Mouse (Mus musculus): ENCODE results near the gene Uck1. TPM values are rescaled to one million over a fixed set of nuclear protein-coding genes. Genes with fewer than 3 reads are reported as not detected.

Uck1 gene
- polyA plus RNA-seq, 1 experiment = 64.9 TPM

DNA sequence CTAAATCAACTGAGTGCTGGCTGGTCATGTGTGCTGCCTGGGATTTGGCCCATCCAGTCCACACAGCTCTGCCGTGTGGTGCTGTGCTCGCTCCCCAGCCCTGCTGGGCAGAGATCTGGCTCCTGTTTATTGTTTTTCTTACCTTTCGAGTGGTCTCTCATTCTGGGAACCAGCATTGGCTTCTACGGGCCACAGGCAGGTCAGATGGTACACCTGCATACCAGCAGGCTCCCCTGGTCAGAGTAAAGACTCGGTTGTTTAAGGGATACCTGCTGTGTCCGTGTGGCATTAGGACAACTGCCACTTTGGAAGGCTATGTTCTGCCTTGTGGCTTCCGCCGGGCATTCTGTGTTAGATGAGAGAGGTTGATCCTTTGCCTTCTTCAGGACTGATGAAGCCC lies 48.3 kb downstream of the Uck1 start:
- Histone ChIP-seq H3K27me3 (ENCODE audit: control insufficient read depth, insufficient read depth, low read length) (no peaks in the 10 kb centered on the region), H3K4me1 (ENCODE audit: control insufficient read depth, insufficient read depth, insufficient read length, low read length) (peaks cover 4% of the 10 kb centered on the region; the same call in 1 of the 2 replicates), H3K36me3 (ENCODE audit: control insufficient read depth, insufficient read depth, low read length) (peaks cover 73% of the 10 kb centered on the region), H3K4me3 (ENCODE audit: low read depth, low read length) (no peak overlapping the region), H3K27ac (ENCODE audit: insufficient read depth, low read depth, low read length) (no peak overlapping the region)
- 91% methylated on average over 8 of the region's 8 CpGs for WGBS
- TF ChIP-seq CTCF (IDR thresholded peaks at IDR 0.05; ENCODE audit: extremely low read depth, insufficient read length, insufficient replicate concordance, low read depth, low read length) = no peak
- no peak for TF ChIP-seq POLR2A (IDR thresholded peaks at IDR 0.05; ENCODE audit: low read depth, low read length)

- Histone ChIP-seq H3K4me1 (ENCODE audit: control insufficient read depth, insufficient read depth, insufficient read length, low read length) (peaks cover 4% of the 10 kb centered on the region; the same call in 1 of the 2 replicates), H3K27ac (ENCODE audit: insufficient read depth, low read depth, low read length) (no peak overlapping the region), H3K36me3 (ENCODE audit: control insufficient read depth, insufficient read depth, low read length) (peaks cover 74% of the 10 kb centered on the region), H3K4me3 (ENCODE audit: low read depth, low read length) (no peak overlapping the region), H3K27me3 (ENCODE audit: control insufficient read depth, insufficient read depth, low read length) (no peaks in the 10 kb centered on the region)
- TF ChIP-seq POLR2A (IDR thresholded peaks at IDR 0.05; ENCODE audit: low read depth, low read length) (no peak), CTCF (IDR thresholded peaks at IDR 0.05; ENCODE audit: extremely low read depth, insufficient read length, insufficient replicate concordance, low read depth, low read length) (no peak)
- WGBS = 48% methylated on average over 1 of the region's 1 CpGs
These were observed 52.3 kb downstream of the Uck1 start for GRCm38 (mm10) chr2:32207682-32208081.

Other genes starting within 250 kb of the Uck1 start
- 8.2 and 25.3 TPM in 2 replicates for gene Fam78a, start 175.3 kb downstream of the Uck1 start, polyA plus RNA-seq (2012; rRNA removed)
- 2.2 and 3.5 TPM in 2 replicates for gene Plpp7, start 164.6 kb downstream of the Uck1 start, polyA plus RNA-seq (2012; rRNA removed)
- 16.3 and 23.4 TPM in 2 replicates for gene Prrc2b, start 109.1 kb downstream of the Uck1 start, polyA plus RNA-seq (2012; rRNA removed)
- gene Pomt1, start 23.6 kb downstream of the Uck1 start, polyA plus RNA-seq (2012; rRNA removed) = 11.0 and 18.4 TPM in 2 replicates
- gene Golga2, start 27.2 kb upstream of the Uck1 start, polyA plus RNA-seq (2012; rRNA removed) = 21.7 and 37.4 TPM in 2 replicates
- 44.8 and 65.3 TPM in 2 replicates for gene Swi5, start 27.9 kb upstream of the Uck1 start, polyA plus RNA-seq (2012; rRNA removed)
- gene Ciz1, start 92.2 kb upstream of the Uck1 start, polyA plus RNA-seq (2012; rRNA removed) = 121 and 275 TPM in 2 replicates
- 248 and 480 TPM in 2 replicates for gene Dnm1, start 93.2 kb upstream of the Uck1 start, polyA plus RNA-seq (2012; rRNA removed)
- gene 1110008P14Rik, start 121.8 kb upstream of the Uck1 start, polyA plus RNA-seq (2012; rRNA removed) = 117 and 134 TPM in 2 replicates
- 5.5 and 5.8 TPM in 2 replicates for gene Lcn2, start 128.1 kb upstream of the Uck1 start, polyA plus RNA-seq (2012; rRNA removed)
- 22.3 and 32.6 TPM in 2 replicates for gene Ptges2, start 135.7 kb upstream of the Uck1 start, polyA plus RNA-seq (2012; rRNA removed)
- 2.4 and 4.4 TPM in 2 replicates for gene Naif1, start 190.3 kb upstream of the Uck1 start, polyA plus RNA-seq (2012; rRNA removed)
- gene Slc25a25, start 191.3 kb upstream of the Uck1 start, polyA plus RNA-seq (2012; rRNA removed) = 12.5 and 27.0 TPM in 2 replicates

Data from small intestine, adult 2 months (tissue).